Mouse (Mus musculus): ENCODE measurements around the gene Pgbd5. TPM values are rescaled to one million over a fixed set of nuclear protein-coding genes. Genes with fewer than 3 reads are reported as not detected.
A peak's percentile ranks its signal among the peaks of the same experiment; 100 is the strongest.

Gene Pgbd5
- total and polyA plus RNA-seq, 3 experiments: 0.89 to 3.9 (median 3.1) TPM

DNA sequence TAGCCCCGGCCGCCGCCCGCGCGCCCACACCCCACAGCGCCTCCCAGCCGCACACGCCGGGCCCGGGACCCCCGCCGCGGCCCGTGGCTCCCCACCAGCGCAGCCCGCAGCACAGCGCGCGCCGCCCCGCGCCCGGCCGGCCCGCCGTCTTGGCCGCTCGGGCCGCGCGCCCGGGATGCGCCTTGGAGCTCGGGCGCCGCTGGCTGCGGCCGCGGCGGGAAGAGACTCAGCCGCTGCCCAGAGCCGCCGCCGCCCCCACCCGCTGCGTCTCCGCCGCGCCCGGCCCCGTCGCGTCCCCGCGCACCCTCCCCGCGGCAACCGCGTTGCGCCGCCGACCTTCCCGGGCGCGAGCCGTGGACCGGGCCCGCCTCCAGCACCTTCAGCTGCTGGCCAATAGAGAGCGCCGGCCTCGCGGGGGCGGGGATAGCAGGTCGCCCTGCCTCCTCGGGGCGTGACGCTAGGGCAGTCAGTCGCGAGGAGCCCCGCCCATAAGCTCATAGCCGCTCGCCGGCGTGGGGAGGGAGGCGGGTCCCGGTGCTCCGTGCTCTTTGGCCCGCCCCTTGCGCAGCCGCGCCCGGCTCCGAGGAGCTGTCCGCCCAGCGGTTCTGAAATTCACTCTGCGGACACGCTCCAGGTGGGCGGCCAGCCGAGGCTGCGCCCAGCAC is 5.2 kb downstream of the Pgbd5 start:
- dilution Hi-C loops (cut with MboI; ENCODE audit: extremely low pct_ligation_motif_present, extremely low pct_unique_long_range_greater_than_20kb, low sequenced_read_pairs): no loop called here
- no peaks in the 10 kb centered on the region for H3K79me2 ChIP-seq (replicated peaks; ENCODE audit: control insufficient read depth, extremely low read depth, insufficient read depth, poor library complexity, severe bottlenecking)
- H3K4me2 ChIP-seq (ENCODE audit: insufficient read depth, low read depth, poor library complexity, severe bottlenecking): peak overlapping the region; percentile 92
- no peak overlapping the region for H3K27ac ChIP-seq (ENCODE audit: insufficient read depth, low read depth)
- peaks cover 80% of the 10 kb centered on the region for H3K27me3 ChIP-seq (replicated peaks)
- no peaks in the 10 kb centered on the region for H3K9me3 ChIP-seq (replicated peaks; ENCODE audit: low read length)
- H3K36me3 ChIP-seq (replicated peaks in 1 of 2; ENCODE audit: control insufficient read depth in 1 of 2, insufficient read depth in 1 of 2, low read length in 1 of 2): no peaks in the 10 kb centered on the region
- H3K4me1 ChIP-seq (ENCODE audit: control insufficient read depth in 1 of 2, insufficient read depth in 2 of 2): peaks cover 8% of the 10 kb centered on the region in 2 experiments
- DNase-seq (ENCODE audit: extremely low read depth): peak; percentile 93
- no peak overlapping the region for H3K9ac ChIP-seq (ENCODE audit: insufficient read depth, low read depth)
- peak; percentile 94 for TF ChIP-seq MXI1 (IDR thresholded peaks at IDR 0.05; ENCODE audit: low read depth, low read length)
- TF ChIP-seq NRF1 (IDR thresholded peaks at IDR 0.05; ENCODE audit: low read depth, low read length): peak; percentile 91
- TF ChIP-seq USF2 (conservative IDR thresholded peaks at IDR 0.05; ENCODE audit: low read depth, low read length): no peak
- no peak for TF ChIP-seq BHLHE40 (IDR thresholded peaks at IDR 0.05; ENCODE audit: low read depth, low read length)
- TF ChIP-seq MAX (IDR thresholded peaks at IDR 0.05; ENCODE audit: low read length): peak; percentile 46; the same call in 1 of the 2 replicates
- TF ChIP-seq SIN3A (IDR thresholded peaks at IDR 0.05; ENCODE audit: low read length): peak; percentile 83
- H3K4me3 ChIP-seq (replicated peaks in 1 of 3; ENCODE audit: low read depth in 2 of 3, low read length in 2 of 3, poor library complexity in 1 of 3): peak overlapping the region in 2 of 3 experiments; percentile 36 to 57
- in situ Hi-C loops (cut with MboI; ENCODE audit: low pct_ligation_motif_present, low pct_unique_long_range_greater_than_20kb, low sequenced_read_pairs): no loop called here

DNA sequence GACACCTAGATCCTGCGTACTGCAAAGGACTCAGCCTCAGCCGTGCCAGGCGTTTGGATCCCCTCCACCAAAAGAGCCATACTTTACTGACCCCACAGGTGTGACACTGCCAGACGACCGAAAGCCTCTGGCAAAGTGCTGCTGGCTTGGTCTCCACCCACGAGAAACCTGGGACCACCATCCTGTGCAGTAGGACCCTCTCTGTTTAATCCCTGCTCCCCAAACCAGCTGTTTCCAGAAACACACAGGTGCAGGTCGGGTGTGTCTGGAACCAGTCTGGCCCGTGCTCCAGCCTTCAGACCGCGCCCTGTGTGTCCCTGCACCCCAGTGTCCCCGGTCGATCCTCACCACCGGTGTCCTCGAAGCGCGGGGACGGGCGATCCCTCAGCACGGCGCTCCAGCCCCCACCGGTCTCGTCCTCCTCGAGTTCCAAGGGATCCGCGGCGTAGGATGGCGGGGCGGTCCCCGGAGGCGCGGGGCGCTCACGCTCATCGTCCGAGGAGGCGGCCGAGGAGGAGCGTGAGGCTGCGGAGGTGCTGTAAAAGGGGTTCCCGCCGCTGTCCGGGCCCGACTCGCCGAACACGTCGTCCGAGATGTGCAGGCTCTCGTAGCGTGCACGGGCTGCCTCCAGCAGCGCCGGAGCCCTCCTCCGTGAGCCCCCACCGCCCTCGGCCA is 5.9 kb downstream of the Pgbd5 start:
- dilution Hi-C loops (cut with MboI; ENCODE audit: extremely low pct_ligation_motif_present, extremely low pct_unique_long_range_greater_than_20kb, low sequenced_read_pairs): no loop called here
- Histone ChIP-seq H3K9me3 (replicated peaks; ENCODE audit: low read length) (no peaks in the 10 kb centered on the region), H3K9ac (ENCODE audit: insufficient read depth, low read depth) (no peak overlapping the region), H3K79me2 (replicated peaks; ENCODE audit: control insufficient read depth, extremely low read depth, insufficient read depth, poor library complexity, severe bottlenecking) (no peaks in the 10 kb centered on the region), H3K27me3 (replicated peaks) (peaks cover 76% of the 10 kb centered on the region), H3K4me1 (ENCODE audit: control insufficient read depth in 1 of 2, insufficient read depth in 2 of 2) (peaks cover 8% of the 10 kb centered on the region in 2 experiments), H3K27ac (ENCODE audit: insufficient read depth, low read depth) (no peak overlapping the region), H3K36me3 (replicated peaks in 1 of 2; ENCODE audit: control insufficient read depth in 1 of 2, insufficient read depth in 1 of 2, low read length in 1 of 2) (no peaks in the 10 kb centered on the region), H3K4me3 (replicated peaks in 1 of 3; ENCODE audit: low read depth in 2 of 3, low read length in 2 of 3, poor library complexity in 1 of 3) (peak overlapping the region in 2 of 3 experiments; percentile 36 to 57), H3K4me2 (ENCODE audit: insufficient read depth, low read depth, poor library complexity, severe bottlenecking) (peak overlapping the region; percentile 92)
- in situ Hi-C loops (cut with MboI; ENCODE audit: low pct_ligation_motif_present, low pct_unique_long_range_greater_than_20kb, low sequenced_read_pairs): no loop called here
- no peak for DNase-seq (ENCODE audit: extremely low read depth)
- TF ChIP-seq EP300 (IDR thresholded peaks at IDR 0.05; ENCODE audit: low read length) (no peak), ZNF384 (IDR thresholded peaks at IDR 0.05; ENCODE audit: low read depth, low read length) (no peak), ETS1 (conservative IDR thresholded peaks at IDR 0.05; ENCODE audit: low read depth, low read length) (no peak), MYC (IDR thresholded peaks at IDR 0.05; ENCODE audit: low read depth, low read length) (no peak), POLR2AphosphoS2 (IDR thresholded peaks at IDR 0.05; ENCODE audit: low read depth, low read length) (no peak), USF1 (IDR thresholded peaks at IDR 0.05; ENCODE audit: low read depth, low read length) (no peak), KAT2A (IDR thresholded peaks at IDR 0.05; ENCODE audit: insufficient replicate concordance, low read length) (no peak), TBP (conservative IDR thresholded peaks at IDR 0.05; ENCODE audit: low read depth, low read length) (no peak), TCF12 (IDR thresholded peaks at IDR 0.05; ENCODE audit: low read depth, low read length) (no peak), SIN3A (IDR thresholded peaks at IDR 0.05; ENCODE audit: low read length) (no peak), PAX5 (IDR thresholded peaks at IDR 0.05; ENCODE audit: low read length) (no peak), MAZ (IDR thresholded peaks at IDR 0.05; ENCODE audit: low read depth, low read length) (no peak), MXI1 (IDR thresholded peaks at IDR 0.05; ENCODE audit: low read depth, low read length) (no peak), JUN (IDR thresholded peaks at IDR 0.05; ENCODE audit: insufficient read depth, low read depth, low read length) (no peak), GABPA (IDR thresholded peaks at IDR 0.05; ENCODE audit: insufficient replicate concordance, low read depth, low read length) (no peak), USF2 (conservative IDR thresholded peaks at IDR 0.05; ENCODE audit: low read depth, low read length) (no peak), MAFK (IDR thresholded peaks at IDR 0.05; ENCODE audit: insufficient replicate concordance, low read length) (no peak)

All from CH12.LX (cell line).